Mouse (Mus musculus) liver, embryonic 14.5 days (tissue): ENCODE data around the gene Ldlr.

ENCODE experiments used
- CTCF ChIP-seq: IDR thresholded peaks from 2 replicates; pipeline ENCODE4 v1.5.1; 2016; ENCODE audit warnings: antibody characterized with exemption, low read depth, control low read depth
- EP300 ChIP-seq: IDR thresholded peaks from 2 replicates; pipeline ENCODE4 v1.6.1; 2016; ENCODE audit warnings: antibody characterized with exemption, low read depth

DNA sequence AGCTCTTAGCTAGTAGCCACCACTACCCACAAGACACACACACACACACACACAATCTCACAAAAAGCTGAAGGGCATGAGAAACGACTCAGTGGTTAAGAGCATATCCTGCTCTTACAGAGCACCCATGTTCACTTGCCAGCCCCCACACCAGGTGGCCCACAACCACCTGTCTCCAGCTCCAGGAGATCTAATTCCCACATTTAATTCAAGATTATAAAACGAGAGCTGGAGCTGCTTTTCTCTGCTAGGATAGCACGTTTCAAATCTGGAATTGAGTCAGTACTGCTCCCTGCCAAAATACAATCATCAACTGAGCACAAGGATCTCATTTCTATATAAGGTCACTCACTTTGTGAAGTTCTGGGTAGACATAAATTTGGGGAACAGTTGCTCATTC, 39.4 kb upstream of the Ldlr start:
- TF ChIP-seq CTCF (no peak), EP300 (no peak)
